Mouse (Mus musculus): ENCODE data around the gene Josd2. TPM values are rescaled to one million over a fixed set of nuclear protein-coding genes. Genes with fewer than 3 reads are reported as not detected.

The Josd2 gene
- polyA plus RNA-seq, 1 experiment from 2014 or later, result 45.2 TPM

- Histone ChIP-seq H3K4me3 (replicated peaks) (peak overlapping the region; percentile 77), H3K9ac (replicated peaks) (peak overlapping the region; percentile 97), H3K27me3 (replicated peaks) (no peaks in the 10 kb centered on the region), H3K27ac (replicated peaks) (no peak overlapping the region), H3K36me3 (peaks cover 39% of the 10 kb centered on the region), H3K9me3 (replicated peaks) (no peaks in the 10 kb centered on the region), H3K4me1 (peaks cover 31% of the 10 kb centered on the region), H3K4me2 (peak overlapping the region; percentile 83)
- ATAC-seq (ENCODE audit: low FRiP score), result no peak
- WGBS, result 72% methylated on average over 7 of the region's 7 CpGs
Observed at GRCm38 (mm10) chr7:44495086-44495485, 27.3 kb downstream of the Josd2 start.

DNA sequence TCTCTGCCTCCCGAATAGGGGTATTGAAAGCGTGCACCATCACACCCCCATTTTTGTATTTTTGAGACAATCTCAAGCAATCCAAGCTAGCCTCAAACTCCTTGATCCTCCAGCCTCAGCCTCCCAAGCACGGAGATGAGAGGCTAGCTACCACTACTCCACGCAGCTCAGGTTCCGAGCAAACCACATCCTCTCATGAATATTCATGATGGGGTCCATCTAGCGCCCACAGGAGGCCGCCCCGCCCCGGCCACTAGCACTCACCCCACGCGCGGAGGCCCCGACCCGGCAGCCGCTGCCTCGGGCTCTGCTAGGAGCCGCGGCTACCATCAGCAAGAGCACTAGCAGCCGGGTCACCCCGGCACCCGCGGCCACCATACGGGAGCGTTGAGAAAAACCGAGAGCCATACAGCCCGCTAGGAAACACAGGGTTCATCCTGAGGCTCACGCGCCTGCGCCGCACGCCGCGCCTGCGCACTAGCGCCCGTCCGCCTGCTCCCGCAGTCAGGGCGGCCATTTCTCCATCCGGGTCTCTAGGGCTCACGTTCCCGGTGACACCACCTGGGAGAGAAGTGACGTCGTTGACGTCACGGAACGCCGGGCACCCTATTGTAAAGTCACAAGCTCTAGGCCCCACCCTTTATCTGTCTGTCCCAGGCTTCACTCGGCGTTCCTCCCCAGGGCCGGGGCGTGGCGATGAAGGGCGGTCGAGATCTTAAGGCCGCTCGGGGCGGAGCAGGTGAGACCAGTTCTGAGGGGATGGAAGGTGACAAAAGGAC, 28.4 kb downstream of the Josd2 start, which contains the start of the genes Emc10 and Fam71e1:
Gene Emc10 (minus strand): TSS at position 538 of the 779 bp plus-strand sequence.
Gene Fam71e1 (plus strand): TSS at position 590 of the 779 bp plus-strand sequence.
- WGBS, result under 1% methylated on average over 58 of the region's 58 CpGs
- ATAC-seq (ENCODE audit: low FRiP score), result peak; percentile 95
- peak within 1 kb of the TSS; percentile 77 for H3K4me3 ChIP-seq (replicated peaks)
- peaks cover 31% of the 10 kb centered on the region for H3K4me1 ChIP-seq
- H3K36me3 ChIP-seq, result peaks cover 28% of the 10 kb centered on the region
- no peaks in the 10 kb centered on the region for H3K27me3 ChIP-seq (replicated peaks)
- H3K9me3 ChIP-seq (replicated peaks), result no peaks in the 10 kb centered on the region
- peak within 1 kb of the TSS; percentile 83 for H3K4me2 ChIP-seq
- peak within 1 kb of the TSS; percentile 99 for H3K27ac ChIP-seq (replicated peaks)
- H3K9ac ChIP-seq (replicated peaks), result peak within 1 kb of the TSS; percentile 97

DNA sequence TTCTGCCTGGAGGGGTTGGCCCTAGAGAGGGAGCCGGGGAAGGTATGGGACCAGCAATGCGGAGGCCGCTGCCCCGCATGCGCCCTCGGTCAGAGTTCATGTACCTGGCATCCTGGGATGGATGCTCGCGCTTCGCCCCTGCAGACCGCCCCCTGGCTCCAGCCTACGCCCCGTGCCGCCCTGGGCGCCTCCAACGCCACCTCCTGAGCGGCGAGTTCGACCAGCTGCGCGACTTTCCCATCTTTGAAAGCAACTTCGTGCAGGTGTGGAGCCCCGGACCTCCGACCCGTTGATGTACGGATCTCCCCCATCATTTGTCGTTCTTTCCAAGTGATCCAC, 29.0 kb downstream of the Josd2 start:
- peaks cover 23% of the 10 kb centered on the region for H3K36me3 ChIP-seq
- peak overlapping the region; percentile 77 for H3K4me3 ChIP-seq (replicated peaks)
- peak overlapping the region; percentile 83 for H3K4me2 ChIP-seq
- peak overlapping the region; percentile 97 for H3K9ac ChIP-seq (replicated peaks)
- WGBS, result under 1% methylated on average over 26 of the region's 26 CpGs
- H3K9me3 ChIP-seq (replicated peaks), result no peaks in the 10 kb centered on the region
- ATAC-seq (ENCODE audit: low FRiP score), result no peak
- peak overlapping the region; percentile 99 for H3K27ac ChIP-seq (replicated peaks)
- no peaks in the 10 kb centered on the region for H3K27me3 ChIP-seq (replicated peaks)
- peaks cover 29% of the 10 kb centered on the region for H3K4me1 ChIP-seq

- Histone ChIP-seq H3K4me1 (peaks cover 28% of the 10 kb centered on the region), H3K27ac (replicated peaks) (0 out of 2 replicates have a peak overlapping the region, but pooled peaks have one; percentile 99), H3K36me3 (peaks cover 15% of the 10 kb centered on the region; the same call in 1 of the 2 replicates), H3K4me3 (replicated peaks) (peak overlapping the region; percentile 77), H3K9ac (replicated peaks) (peak overlapping the region; percentile 97), H3K27me3 (replicated peaks) (no peaks in the 10 kb centered on the region), H3K4me2 (peak overlapping the region; percentile 83), H3K9me3 (replicated peaks) (no peaks in the 10 kb centered on the region)
- no peak for ATAC-seq (ENCODE audit: low FRiP score)
- WGBS, result 83% methylated on average over 10 of the region's 10 CpGs
Observed at GRCm38 (mm10) chr7:44497361-44498055, 29.7 kb downstream of the Josd2 start.

- H3K36me3 ChIP-seq, result 0 out of 2 replicates have a peak, but pooled peaks cover 6% of the 10 kb centered on the region
- ATAC-seq (ENCODE audit: low FRiP score), result no peak
- no peaks in the 10 kb centered on the region for H3K9me3 ChIP-seq (replicated peaks)
- no peaks in the 10 kb centered on the region for H3K27me3 ChIP-seq (replicated peaks)
- WGBS, result 78% methylated on average over 1 of the region's 1 CpGs
- H3K9ac ChIP-seq (replicated peaks), result no peak overlapping the region
- H3K27ac ChIP-seq (replicated peaks), result no peak overlapping the region
- H3K4me1 ChIP-seq, result peaks cover 28% of the 10 kb centered on the region
- H3K4me3 ChIP-seq (replicated peaks), result no peak overlapping the region
- no peak overlapping the region for H3K4me2 ChIP-seq
Observed at GRCm38 (mm10) chr7:44498922-44499321, 31.1 kb downstream of the Josd2 start.

- Histone ChIP-seq H3K4me1 (peaks cover 18% of the 10 kb centered on the region), H3K27me3 (replicated peaks) (no peaks in the 10 kb centered on the region), H3K36me3 (no peaks in the 10 kb centered on the region), H3K27ac (replicated peaks) (no peak overlapping the region), H3K4me3 (replicated peaks) (no peak overlapping the region), H3K9me3 (replicated peaks) (no peaks in the 10 kb centered on the region), H3K9ac (replicated peaks) (no peak overlapping the region), H3K4me2 (no peak overlapping the region)
- ATAC-seq (ENCODE audit: low FRiP score), result no peak
- 66% methylated on average over 20 of the region's 20 CpGs for WGBS
Observed at GRCm38 (mm10) chr7:44500046-44500445, 32.3 kb downstream of the Josd2 start.

GRCm38 (mm10) chr7:44501563-44502115, 33.9 kb downstream of the Josd2 start:
- 40% methylated on average over 5 of the region's 5 CpGs for WGBS
- H3K9ac ChIP-seq (replicated peaks), result no peak overlapping the region
- no peak overlapping the region for H3K4me3 ChIP-seq (replicated peaks)
- no peak for ATAC-seq (ENCODE audit: low FRiP score)
- H3K9me3 ChIP-seq (replicated peaks), result no peaks in the 10 kb centered on the region
- no peaks in the 10 kb centered on the region for H3K36me3 ChIP-seq
- no peaks in the 10 kb centered on the region for H3K27me3 ChIP-seq (replicated peaks)
- no peak overlapping the region for H3K4me2 ChIP-seq
- no peak overlapping the region for H3K27ac ChIP-seq (replicated peaks)
- peaks cover 10% of the 10 kb centered on the region for H3K4me1 ChIP-seq

DNA sequence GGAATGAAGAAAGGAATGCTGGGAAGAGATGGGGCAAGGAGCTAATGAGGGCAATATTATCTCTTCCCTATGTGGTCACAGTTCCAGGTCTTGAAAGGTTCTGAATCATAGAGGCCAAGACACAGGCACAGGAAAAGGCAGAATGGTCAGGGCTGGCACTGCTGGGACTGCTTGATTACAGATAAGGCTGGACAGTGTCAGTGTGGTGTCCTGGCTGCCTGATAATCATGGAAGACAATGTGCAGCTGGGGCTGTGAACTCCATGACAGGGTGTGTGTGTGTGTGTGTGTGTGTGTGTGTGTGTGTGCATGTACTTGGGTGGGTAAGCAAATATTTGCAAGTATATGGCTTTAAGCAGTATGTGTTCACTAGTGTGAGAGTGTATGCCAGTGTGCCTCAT, 39.7 kb downstream of the Josd2 start:
- ATAC-seq (ENCODE audit: low FRiP score), result no peak
- Histone ChIP-seq H3K4me1 (no peaks in the 10 kb centered on the region), H3K4me3 (replicated peaks) (no peak overlapping the region), H3K27me3 (replicated peaks) (peaks cover 5% of the 10 kb centered on the region; the same call in 1 of the 2 replicates), H3K4me2 (no peak overlapping the region), H3K36me3 (no peaks in the 10 kb centered on the region), H3K9me3 (replicated peaks) (no peaks in the 10 kb centered on the region), H3K27ac (replicated peaks) (no peak overlapping the region), H3K9ac (replicated peaks) (no peak overlapping the region)

DNA sequence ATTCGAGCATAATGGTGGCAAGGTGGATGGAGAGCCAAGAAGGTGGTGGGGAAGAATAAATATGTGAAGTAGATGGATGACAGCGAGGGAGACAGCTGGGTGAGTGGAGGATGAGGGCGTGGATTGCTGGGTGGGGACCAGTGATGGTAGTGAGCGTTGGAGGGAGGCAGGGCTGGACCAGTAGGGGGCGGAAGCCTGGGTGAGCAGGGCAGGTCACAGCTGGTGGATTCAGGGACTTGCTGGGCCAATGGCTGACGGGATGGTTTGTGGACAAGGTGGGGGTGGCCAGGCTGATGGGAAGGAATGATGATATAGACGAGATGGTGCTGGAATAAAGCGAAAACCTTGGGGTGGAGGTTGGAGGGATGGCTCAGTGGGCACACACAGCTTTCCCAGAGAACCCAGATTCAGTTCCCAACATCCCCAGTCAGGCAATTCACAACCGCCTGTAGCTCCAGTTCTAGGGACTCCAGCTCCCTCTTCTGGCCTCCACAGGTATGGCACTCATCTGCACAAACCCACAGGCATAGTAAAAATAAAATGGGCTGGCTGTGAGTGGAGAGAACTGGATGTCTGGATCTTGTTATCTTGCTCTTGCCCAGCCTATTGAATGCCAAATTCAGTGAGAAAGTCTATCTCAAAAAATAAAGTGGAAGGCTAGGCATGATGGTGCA, 51.6 kb downstream of the Josd2 start:
- peaks cover 39% of the 10 kb centered on the region for H3K27me3 ChIP-seq (replicated peaks)
- H3K27ac ChIP-seq (replicated peaks), result no peak overlapping the region
- H3K4me3 ChIP-seq (replicated peaks), result no peak overlapping the region
- WGBS, result 71% methylated on average over 9 of the region's 9 CpGs
- no peak overlapping the region for H3K9ac ChIP-seq (replicated peaks)
- H3K9me3 ChIP-seq (replicated peaks), result no peaks in the 10 kb centered on the region
- H3K4me1 ChIP-seq, result peaks cover 3% of the 10 kb centered on the region
- no peak overlapping the region for H3K4me2 ChIP-seq
- H3K36me3 ChIP-seq, result no peaks in the 10 kb centered on the region
- ATAC-seq (ENCODE audit: low FRiP score), result no peak

GRCm38 (mm10) chr7:44520990-44521389, 53.2 kb downstream of the Josd2 start:
- ATAC-seq (ENCODE audit: low FRiP score), result no peak
- 78% methylated on average over 3 of the region's 3 CpGs for WGBS
- Histone ChIP-seq H3K27me3 (replicated peaks) (peaks cover 48% of the 10 kb centered on the region), H3K9ac (replicated peaks) (no peak overlapping the region), H3K27ac (replicated peaks) (no peak overlapping the region), H3K36me3 (no peaks in the 10 kb centered on the region), H3K4me2 (no peak overlapping the region), H3K4me3 (replicated peaks) (no peak overlapping the region), H3K9me3 (replicated peaks) (no peaks in the 10 kb centered on the region), H3K4me1 (peaks cover 14% of the 10 kb centered on the region)
